In genomic region chr8:91873232-91873631, GRCm38 (mm10) we compare ENCODE assay signal across 10 mouse cellular contexts.
DNase-seq lines count a peak whose midpoint lies in the region; ATAC-seq lines count a peak whose summit lies in the region.
"Had no signal": no experiment of that assay in that cellular context is flagged by ENCODE, and none has a peak within 500 bp of the region (broad histone marks: within the 10 kb centered on the region; RNA-seq: fewer than 3 reads in every experiment).

No protein-coding gene starts in this region.

- ATAC-seq in heart, embryonic 16.5 days (replicated peaks; ENCODE audit: extremely low read depth, insufficient read depth, low FRiP score) = no peak
- ATAC-seq in midbrain, embryonic 12.5 days (ENCODE audit: low FRiP score, low read depth) = no peak
- no peak for ATAC-seq in midbrain, embryonic 11.5 days (ENCODE audit: low FRiP score)
- peak; percentile 80 for ATAC-seq in kidney, embryonic 16.5 days (ENCODE audit: low FRiP score, low TSS enrichment)

- no peak overlapping the region for H3K4me3 ChIP-seq in heart, embryonic 16.5 days (ENCODE audit: low read length)
- no peak overlapping the region for H3K4me3 ChIP-seq in midbrain, embryonic 12.5 days
- no peak overlapping the region for H3K4me3 ChIP-seq in midbrain, embryonic 11.5 days (ENCODE audit: low read depth, low read length)
- no peak overlapping the region for H3K4me3 ChIP-seq in kidney, embryonic 16.5 days (ENCODE audit: low read length)

- no peak overlapping the region for H3K9ac ChIP-seq in heart, embryonic 16.5 days (ENCODE audit: low read length)
- H3K9ac ChIP-seq in midbrain, embryonic 12.5 days (replicated peaks) = no peak overlapping the region
- H3K9ac ChIP-seq in midbrain, embryonic 11.5 days (ENCODE audit: low read length) = no peak overlapping the region
- H3K9ac ChIP-seq in kidney, embryonic 16.5 days (replicated peaks; ENCODE audit: low read length) = no peak overlapping the region
- H3K9ac ChIP-seq: limb, embryonic 13.5 days had no signal

- no peak for DNase-seq in heart, adult 9 months (ENCODE audit: low spot score in 2 of 2)
- DNase-seq in midbrain, embryonic 11.5 days (ENCODE audit: low spot score, missing footprints) = no peak
- DNase-seq in spleen, postnatal 14 days (ENCODE audit: low spot score in 2 of 2) = no peak
- DNase-seq in retina, postnatal 1 day = no peak
- DNase-seq: adrenal gland, postnatal 14 days; cerebellum, adult 9-10 months had no signal

- no peaks in the 10 kb centered on the region for H3K27me3 ChIP-seq in heart, embryonic 16.5 days (ENCODE audit: control insufficient read depth, insufficient read depth, low read length)
- peaks cover 83% of the 10 kb centered on the region for H3K27me3 ChIP-seq in midbrain, embryonic 12.5 days
- peaks cover 10% of the 10 kb centered on the region for H3K27me3 ChIP-seq in midbrain, embryonic 11.5 days (ENCODE audit: control insufficient read depth, insufficient read depth, low read length)
- peaks cover 49% of the 10 kb centered on the region for H3K27me3 ChIP-seq in kidney, embryonic 16.5 days (ENCODE audit: insufficient read depth, low read length)

- no peak overlapping the region for H3K27ac ChIP-seq in heart, embryonic 16.5 days (ENCODE audit: low read length)
- H3K27ac ChIP-seq in midbrain, embryonic 12.5 days (replicated peaks) = no peak overlapping the region
- H3K27ac ChIP-seq in midbrain, embryonic 11.5 days (ENCODE audit: low read depth, low read length) = no peak overlapping the region
- no peak overlapping the region for H3K27ac ChIP-seq in kidney, embryonic 16.5 days (ENCODE audit: low read length)
- H3K27ac ChIP-seq: limb, embryonic 13.5 days had no signal

- no peaks in the 10 kb centered on the region for H3K36me3 ChIP-seq in heart, embryonic 16.5 days (ENCODE audit: control insufficient read depth, insufficient read depth)
- no peaks in the 10 kb centered on the region for H3K36me3 ChIP-seq in midbrain, embryonic 12.5 days
- no peaks in the 10 kb centered on the region for H3K36me3 ChIP-seq in midbrain, embryonic 11.5 days (ENCODE audit: control insufficient read depth, insufficient read depth, low read length)
- H3K36me3 ChIP-seq in kidney, embryonic 16.5 days (ENCODE audit: insufficient read depth, low read length) = no peaks in the 10 kb centered on the region
- H3K36me3 ChIP-seq: limb, embryonic 13.5 days had no signal

- H3K4me2 ChIP-seq in heart, embryonic 16.5 days (ENCODE audit: low read depth, low read length) = peak overlapping the region; percentile 63; the same call in 1 of the 2 replicates
- H3K4me2 ChIP-seq in midbrain, embryonic 12.5 days (replicated peaks) = 0 out of 2 replicates have a peak overlapping the region, but pooled peaks have one; percentile 34
- H3K4me2 ChIP-seq in midbrain, embryonic 11.5 days = no peak overlapping the region
- H3K4me2 ChIP-seq in kidney, embryonic 16.5 days (replicated peaks; ENCODE audit: low read depth, low read length) = peak overlapping the region; percentile 49

- 58% methylated on average over 5 of the region's 5 CpGs for WGBS in heart, embryonic 16.5 days
- 67% methylated on average over 5 of the region's 5 CpGs for WGBS in midbrain, embryonic 12.5 days
- WGBS in midbrain, embryonic 11.5 days = 55% methylated on average over 5 of the region's 5 CpGs
- 58% methylated on average over 5 of the region's 5 CpGs for WGBS in kidney, embryonic 16.5 days

- H3K4me1 ChIP-seq in heart, embryonic 16.5 days (ENCODE audit: control insufficient read depth, insufficient read depth, low read length) = peaks cover 5% of the 10 kb centered on the region; the same call in 1 of the 2 replicates
- H3K4me1 ChIP-seq in midbrain, embryonic 12.5 days = peaks cover 23% of the 10 kb centered on the region
- peaks cover 27% of the 10 kb centered on the region for H3K4me1 ChIP-seq in midbrain, embryonic 11.5 days (ENCODE audit: control insufficient read depth, insufficient read depth, low read length)
- peaks cover 11% of the 10 kb centered on the region for H3K4me1 ChIP-seq in kidney, embryonic 16.5 days (ENCODE audit: insufficient read depth, low read length)

- no peaks in the 10 kb centered on the region for H3K9me3 ChIP-seq in heart, embryonic 16.5 days (replicated peaks; ENCODE audit: control insufficient read depth, low read length)
- H3K9me3 ChIP-seq in midbrain, embryonic 12.5 days = no peaks in the 10 kb centered on the region
- no peaks in the 10 kb centered on the region for H3K9me3 ChIP-seq in midbrain, embryonic 11.5 days (ENCODE audit: control insufficient read depth, low read length)
- no peaks in the 10 kb centered on the region for H3K9me3 ChIP-seq in kidney, embryonic 16.5 days (ENCODE audit: low read length)
- H3K9me3 ChIP-seq: limb, embryonic 13.5 days had no signal
